Mouse (Mus musculus): ENCODE data around the gene Pgrmc2. TPM values are rescaled to one million over a fixed set of nuclear protein-coding genes. Genes with fewer than 3 reads are reported as not detected.

Gene Pgrmc2
- polyA plus RNA-seq, 1 experiment: 11.2 TPM

GRCm38 (mm10) chr3:41080724-41081123 is 2.1 kb downstream of the Pgrmc2 start:
- Histone ChIP-seq H3K4me1 (replicated peaks; ENCODE audit: control insufficient read depth, insufficient read depth, low read length) (no peaks in the 10 kb centered on the region; the same call in 1 of the 2 replicates), H3K4me3 (ENCODE audit: control insufficient read depth, insufficient read depth, low read length) (no peak overlapping the region), H3K27me3 (ENCODE audit: control insufficient read depth, insufficient read depth, low read length) (no peaks in the 10 kb centered on the region), H3K27ac (ENCODE audit: control insufficient read depth, insufficient read depth, low read length) (no peak overlapping the region), H3K36me3 (ENCODE audit: control insufficient read depth, insufficient read depth, low read length) (no peaks in the 10 kb centered on the region)
- no peak for DNase-seq
- WGBS: 72% methylated on average over 3 of the region's 3 CpGs
- TF ChIP-seq POLR2A (IDR thresholded peaks at IDR 0.05; ENCODE audit: control insufficient read depth, extremely low read depth, insufficient read depth, low read length, poor library complexity) (no peak), CTCF (IDR thresholded peaks at IDR 0.05; ENCODE audit: borderline replicate concordance, control insufficient read depth, extremely low read depth, insufficient read depth, low read length, poor library complexity) (no peak)

DNA sequence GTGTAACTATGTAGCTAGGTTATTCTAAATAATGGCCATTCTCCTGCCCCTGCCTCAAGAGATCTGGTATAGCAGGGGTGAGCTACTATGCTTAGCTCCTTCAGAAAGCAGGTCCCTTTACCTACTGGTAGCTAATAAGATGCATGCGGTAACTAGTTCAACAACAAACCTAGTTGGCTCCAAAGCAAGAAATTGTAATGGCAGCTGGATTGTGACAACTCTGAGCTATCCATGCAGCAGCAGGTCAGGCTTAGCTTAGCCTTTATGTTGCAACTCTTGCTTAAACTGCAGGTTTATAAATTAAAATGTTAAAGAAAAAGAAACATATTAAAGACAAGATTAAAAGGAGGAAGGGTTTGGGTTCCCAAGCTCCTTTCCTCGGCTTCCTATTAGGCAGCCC is 4.2 kb downstream of the Pgrmc2 start:
- Histone ChIP-seq H3K36me3 (ENCODE audit: control insufficient read depth, insufficient read depth, low read length) (no peaks in the 10 kb centered on the region), H3K27ac (ENCODE audit: control insufficient read depth, insufficient read depth, low read length) (no peak overlapping the region), H3K4me3 (ENCODE audit: control insufficient read depth, insufficient read depth, low read length) (no peak overlapping the region), H3K4me1 (replicated peaks; ENCODE audit: control insufficient read depth, insufficient read depth, low read length) (no peaks in the 10 kb centered on the region; the same call in 1 of the 2 replicates), H3K27me3 (ENCODE audit: control insufficient read depth, insufficient read depth, low read length) (no peaks in the 10 kb centered on the region)
- TF ChIP-seq CTCF (IDR thresholded peaks at IDR 0.05; ENCODE audit: borderline replicate concordance, control insufficient read depth, extremely low read depth, insufficient read depth, low read length, poor library complexity): no peak
- no peak for TF ChIP-seq POLR2A (IDR thresholded peaks at IDR 0.05; ENCODE audit: control insufficient read depth, extremely low read depth, insufficient read depth, low read length, poor library complexity)
- no peak for DNase-seq
- 95% methylated on average over 2 of the region's 2 CpGs for WGBS

GRCm38 (mm10) chr3:41075376-41075775 is 7.5 kb downstream of the Pgrmc2 start:
- Histone ChIP-seq H3K27ac (ENCODE audit: control insufficient read depth, insufficient read depth, low read length) (no peak overlapping the region), H3K4me1 (replicated peaks; ENCODE audit: control insufficient read depth, insufficient read depth, low read length) (no peaks in the 10 kb centered on the region), H3K27me3 (ENCODE audit: control insufficient read depth, insufficient read depth, low read length) (no peaks in the 10 kb centered on the region), H3K4me3 (ENCODE audit: control insufficient read depth, insufficient read depth, low read length) (no peak overlapping the region), H3K36me3 (ENCODE audit: control insufficient read depth, insufficient read depth, low read length) (no peaks in the 10 kb centered on the region)
- 97% methylated on average over 8 of the region's 8 CpGs for WGBS
- DNase-seq: no peak
- no peak for TF ChIP-seq POLR2A (IDR thresholded peaks at IDR 0.05; ENCODE audit: control insufficient read depth, extremely low read depth, insufficient read depth, low read length, poor library complexity)
- no peak for TF ChIP-seq CTCF (IDR thresholded peaks at IDR 0.05; ENCODE audit: borderline replicate concordance, control insufficient read depth, extremely low read depth, insufficient read depth, low read length, poor library complexity)

DNA sequence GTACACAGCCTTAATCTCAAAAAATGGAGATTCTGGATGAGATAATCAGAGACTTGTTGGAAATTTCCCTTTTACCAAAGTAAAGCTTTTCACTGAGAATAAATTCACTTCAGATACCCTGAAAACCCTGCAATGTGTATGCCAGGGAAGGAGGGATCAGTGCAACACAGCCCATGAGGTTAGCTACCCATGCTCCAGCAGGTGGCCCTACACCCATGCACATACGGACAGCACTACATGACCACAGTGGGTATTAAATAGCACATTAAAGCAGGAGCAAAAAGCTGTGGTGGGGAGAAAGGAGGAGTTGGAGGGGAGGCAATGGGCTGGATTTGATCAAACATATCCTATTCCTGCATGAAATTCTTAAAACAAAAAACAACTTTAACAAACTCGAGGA is 12.3 kb downstream of the Pgrmc2 start:
- no peak overlapping the region for H3K4me3 ChIP-seq (ENCODE audit: control insufficient read depth, insufficient read depth, low read length)
- TF ChIP-seq POLR2A (IDR thresholded peaks at IDR 0.05; ENCODE audit: control insufficient read depth, extremely low read depth, insufficient read depth, low read length, poor library complexity) (no peak), CTCF (IDR thresholded peaks at IDR 0.05; ENCODE audit: borderline replicate concordance, control insufficient read depth, extremely low read depth, insufficient read depth, low read length, poor library complexity) (no peak)
- peaks cover 19% of the 10 kb centered on the region; the same call in 1 of the 2 replicates for H3K36me3 ChIP-seq (ENCODE audit: control insufficient read depth, insufficient read depth, low read length)
- no peaks in the 10 kb centered on the region; the same call in 1 of the 2 replicates for H3K4me1 ChIP-seq (replicated peaks; ENCODE audit: control insufficient read depth, insufficient read depth, low read length)
- no peaks in the 10 kb centered on the region for H3K27me3 ChIP-seq (ENCODE audit: control insufficient read depth, insufficient read depth, low read length)
- WGBS: 82% methylated on average over 2 of the region's 2 CpGs
- H3K27ac ChIP-seq (ENCODE audit: control insufficient read depth, insufficient read depth, low read length): no peak overlapping the region
- DNase-seq: no peak

GRCm38 (mm10) chr3:41065320-41065719 is 17.5 kb downstream of the Pgrmc2 start:
- TF ChIP-seq POLR2A (IDR thresholded peaks at IDR 0.05; ENCODE audit: control insufficient read depth, extremely low read depth, insufficient read depth, low read length, poor library complexity) (no peak), CTCF (IDR thresholded peaks at IDR 0.05; ENCODE audit: borderline replicate concordance, control insufficient read depth, extremely low read depth, insufficient read depth, low read length, poor library complexity) (no peak)
- Histone ChIP-seq H3K4me1 (replicated peaks; ENCODE audit: control insufficient read depth, insufficient read depth, low read length) (no peaks in the 10 kb centered on the region; the same call in 1 of the 2 replicates), H3K36me3 (ENCODE audit: control insufficient read depth, insufficient read depth, low read length) (peaks cover 19% of the 10 kb centered on the region; the same call in 1 of the 2 replicates), H3K27me3 (ENCODE audit: control insufficient read depth, insufficient read depth, low read length) (no peaks in the 10 kb centered on the region), H3K27ac (ENCODE audit: control insufficient read depth, insufficient read depth, low read length) (no peak overlapping the region), H3K4me3 (ENCODE audit: control insufficient read depth, insufficient read depth, low read length) (no peak overlapping the region)
- no peak for DNase-seq
- 96% methylated on average over 2 of the region's 2 CpGs for WGBS

- Histone ChIP-seq H3K27me3 (ENCODE audit: control insufficient read depth, insufficient read depth, low read length) (no peaks in the 10 kb centered on the region), H3K4me3 (ENCODE audit: control insufficient read depth, insufficient read depth, low read length) (no peak overlapping the region), H3K4me1 (replicated peaks; ENCODE audit: control insufficient read depth, insufficient read depth, low read length) (no peaks in the 10 kb centered on the region), H3K36me3 (ENCODE audit: control insufficient read depth, insufficient read depth, low read length) (peaks cover 7% of the 10 kb centered on the region; the same call in 1 of the 2 replicates), H3K27ac (ENCODE audit: control insufficient read depth, insufficient read depth, low read length) (no peak overlapping the region)
- WGBS: 90% methylated on average over 2 of the region's 2 CpGs
- TF ChIP-seq POLR2A (IDR thresholded peaks at IDR 0.05; ENCODE audit: control insufficient read depth, extremely low read depth, insufficient read depth, low read length, poor library complexity) (no peak), CTCF (IDR thresholded peaks at IDR 0.05; ENCODE audit: borderline replicate concordance, control insufficient read depth, extremely low read depth, insufficient read depth, low read length, poor library complexity) (no peak)
- DNase-seq: no peak
These were observed 20.1 kb downstream of the Pgrmc2 start for GRCm38 (mm10) chr3:41062758-41063157.

Data from thymus, adult 2 months (tissue).